Mouse (Mus musculus): ENCODE measurements at regions not wholly inside any gene's neighbourhood (a gene's known extent, or its start where the extent isn't known, plus 50 kb on each side); places are given as distances from the start of the nearest gene placed in this dataset.

DNA sequence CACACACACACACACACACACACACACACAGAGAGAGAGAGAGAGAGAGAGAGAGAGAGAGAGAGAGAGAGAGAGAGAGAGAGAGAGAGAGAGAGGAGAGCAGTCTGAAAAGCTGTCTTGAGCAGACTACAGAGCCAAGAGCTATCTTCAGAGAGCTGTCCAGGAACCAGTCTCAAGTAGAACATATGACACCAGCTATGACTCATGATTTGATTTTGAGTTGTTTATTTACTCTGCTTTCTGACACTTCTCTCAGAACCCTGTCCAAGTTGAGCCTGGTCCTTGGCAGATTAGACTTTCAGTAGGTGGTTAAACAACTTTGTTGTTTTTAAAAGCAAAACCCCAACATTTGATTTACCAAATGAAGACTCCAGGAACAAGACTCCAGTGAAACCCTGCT is 420.8 kb upstream of the Lcorl start:
- in situ Hi-C loops (cut with MboI, MseI) = no loop called here

GRCm38 (mm10) chr5:46256730-46257129 is 399.3 kb upstream of the Lcorl start:
- in situ Hi-C loops (cut with MboI, MseI) = no loop called here

DNA sequence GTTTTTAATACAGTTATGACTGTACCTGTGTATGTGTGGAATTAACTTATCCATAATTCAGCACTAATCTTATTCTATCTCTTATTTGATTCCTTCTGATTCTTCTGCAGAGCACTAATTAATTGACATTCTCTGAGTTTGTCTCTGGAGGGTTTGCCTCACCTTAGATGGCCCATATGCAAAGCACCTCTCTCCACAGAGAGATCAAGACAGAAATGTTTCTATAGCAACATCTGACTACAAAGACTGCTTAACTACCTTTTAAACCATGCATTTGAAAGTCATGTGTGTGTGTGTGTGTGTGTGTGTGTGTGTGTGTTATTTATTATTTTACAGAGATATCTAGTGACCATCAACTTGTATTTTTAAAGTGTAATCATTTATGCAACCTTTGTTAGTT is 396.5 kb upstream of the Lcorl start:
- in situ Hi-C loops (cut with MboI, MseI) = no loop called here

DNA sequence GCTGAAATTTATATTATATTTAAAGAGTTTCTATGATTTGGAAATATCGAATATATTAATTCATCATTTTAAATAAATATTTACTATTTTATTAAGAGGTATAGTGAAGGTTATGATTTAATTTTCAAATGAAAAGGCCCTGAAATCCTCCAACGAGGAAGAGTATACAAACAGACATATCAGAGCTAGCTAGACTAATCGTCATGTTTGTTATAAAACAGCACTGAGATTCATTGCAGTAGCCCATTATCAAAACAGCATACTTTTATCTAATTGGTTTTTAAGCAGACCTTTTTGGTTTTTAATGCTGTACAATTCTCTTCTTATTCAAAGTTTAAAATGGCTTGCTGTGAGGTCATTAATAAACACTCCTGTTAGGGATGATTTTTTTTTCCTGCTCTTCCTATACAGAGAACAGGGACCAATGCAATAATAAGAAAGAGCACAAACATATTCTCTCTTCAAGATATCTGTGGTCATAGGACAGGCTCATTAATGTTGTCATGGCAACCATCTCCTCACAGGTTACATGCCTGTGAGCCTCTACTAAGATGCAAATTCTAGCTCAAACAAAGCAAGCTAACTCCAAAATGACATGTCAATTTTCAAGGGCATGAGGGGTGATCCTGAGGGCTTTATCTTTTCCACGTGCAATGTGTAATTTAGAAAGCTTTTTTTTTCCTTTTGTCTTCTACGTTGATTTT is 378.1 kb upstream of the Lcorl start:
- in situ Hi-C loops (cut with MboI, MseI) = no loop called here

- in situ Hi-C loops (cut with MboI, MseI) = no loop called here
These were observed 375.4 kb upstream of the Lcorl start for GRCm38 (mm10) chr5:46232780-46233179.

GRCm38 (mm10) chr5:46228667-46229066 is 371.3 kb upstream of the Lcorl start:
- in situ Hi-C loops (cut with MboI, MseI) = no loop called here

DNA sequence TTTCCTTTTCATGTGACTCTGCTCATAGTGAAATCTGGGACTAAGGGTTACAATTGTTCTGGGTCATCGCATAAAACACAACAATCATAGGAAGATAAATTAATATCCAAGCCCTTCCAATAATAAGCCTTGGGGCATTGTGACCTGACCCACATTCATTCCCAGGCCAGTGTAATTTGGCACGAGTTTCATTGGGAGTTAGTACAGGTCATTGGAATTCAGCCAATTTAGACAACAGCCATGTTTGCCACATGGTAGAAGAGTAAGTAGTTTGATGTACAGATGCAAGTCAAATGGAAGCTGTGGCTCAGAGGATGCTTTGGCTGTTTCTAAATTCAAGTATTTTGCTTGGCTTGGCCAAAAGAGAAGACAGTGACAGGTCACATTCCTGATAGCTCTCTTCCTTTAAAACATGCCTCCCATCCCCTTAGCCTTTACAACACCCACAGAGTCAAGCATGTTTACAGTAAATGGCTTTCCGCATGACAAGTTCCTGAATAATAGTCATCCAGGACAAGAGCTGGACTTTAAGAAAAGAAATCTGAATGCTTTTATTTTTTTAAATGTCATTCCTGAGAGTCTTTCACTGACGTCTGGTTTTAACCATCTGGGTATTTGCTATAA is 355.5 kb upstream of the Lcorl start:
- in situ Hi-C loops (cut with MboI, MseI) = no loop called here

- in situ Hi-C loops (cut with MboI, MseI) = no loop called here
These were observed 351.7 kb upstream of the Lcorl start for GRCm38 (mm10) chr5:46209076-46209475.

GRCm38 (mm10) chr5:46203744-46204143 is 346.3 kb upstream of the Lcorl start:
- in situ Hi-C loops (cut with MboI, MseI) = no loop called here

GRCm38 (mm10) chr5:46202457-46202772 is 345.0 kb upstream of the Lcorl start:
- in situ Hi-C loops (cut with MboI, MseI) = no loop called here

- in situ Hi-C loops (cut with MboI, MseI) = no loop called here
These were observed 344.4 kb upstream of the Lcorl start for GRCm38 (mm10) chr5:46201639-46202456.

- in situ Hi-C loops (cut with MboI, MseI) = no loop called here
These were observed 329.5 kb upstream of the Lcorl start for GRCm38 (mm10) chr5:46186908-46187307.

- in situ Hi-C loops (cut with MboI, MseI) = no loop called here
These were observed 324.7 kb upstream of the Lcorl start for GRCm38 (mm10) chr5:46182157-46182556.

DNA sequence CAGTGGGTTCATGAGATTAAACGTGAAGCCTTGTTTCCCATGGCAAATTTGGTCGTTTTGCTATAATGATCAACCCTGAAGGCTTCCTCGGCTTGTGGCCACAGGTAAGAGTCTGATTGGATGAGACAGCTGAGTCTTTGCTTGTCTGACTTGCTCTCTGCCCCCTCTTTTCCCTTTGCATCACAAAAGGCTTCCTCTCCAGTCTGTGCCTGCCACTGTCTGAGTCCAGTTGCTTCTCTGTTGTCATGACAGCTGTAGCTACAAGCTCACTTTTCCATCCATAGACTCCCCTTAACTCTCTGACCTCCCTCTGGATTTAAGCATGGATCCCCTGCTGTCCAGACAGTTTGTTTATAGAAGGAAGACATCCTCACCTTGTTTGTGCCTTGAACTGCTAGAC is 314.9 kb upstream of the Lcorl start:
- in situ Hi-C loops (cut with MboI, MseI) = no loop called here

GRCm38 (mm10) chr5:46160774-46161173 is 303.4 kb upstream of the Lcorl start:
- in situ Hi-C loops (cut with MboI, MseI) = no loop called here

GRCm38 (mm10) chr5:46151973-46152372 is 294.6 kb upstream of the Lcorl start:
- in situ Hi-C loops (cut with MboI, MseI) = no loop called here

- in situ Hi-C loops (cut with MboI, MseI) = no loop called here
These were observed 293.4 kb upstream of the Lcorl start for GRCm38 (mm10) chr5:46150825-46151224.

- in situ Hi-C loops (cut with MboI, MseI) = loop anchor here (25.0 kb wide), 1 partner anchor 1062 kb away; no protein-coding TSS in a partner anchor
These were observed 292.6 kb upstream of the Lcorl start for GRCm38 (mm10) chr5:46149851-46150615.

GRCm38 (mm10) chr5:46139024-46139423 is 281.6 kb upstream of the Lcorl start:
- in situ Hi-C loops (cut with MboI, MseI) = loop anchor here (25.0 kb wide), 1 partner anchor 1073 kb away; no protein-coding TSS in a partner anchor

- in situ Hi-C loops (cut with MboI, MseI) = loop anchor here (25.0 kb wide), 1 partner anchor 1075 kb away; no protein-coding TSS in a partner anchor
These were observed 280.3 kb upstream of the Lcorl start for GRCm38 (mm10) chr5:46137695-46138094.

GRCm38 (mm10) chr5:46108020-46108419 is 250.6 kb upstream of the Lcorl start:
- in situ Hi-C loops (cut with MboI, MseI) = no loop called here

- in situ Hi-C loops (cut with MboI, MseI) = no loop called here
These were observed 245.9 kb upstream of the Lcorl start for GRCm38 (mm10) chr5:46103350-46103749.

Data from T-helper 2 cell (primary cell).